Mouse (Mus musculus): Measurements from ENCODE around the gene Skor1. TPM values are rescaled to one million over a fixed set of nuclear protein-coding genes. Genes with fewer than 3 reads are reported as not detected.

The Skor1 gene
- total RNA-seq, 2 experiments from 2014 or later, result 0.10 to 0.56 TPM

GRCm38 (mm10) chr9:63136756-63137614 is 11.8 kb downstream of the Skor1 start:
- DNase-seq, result no peak
- intact Hi-C loops (cut with DNase I), result loop anchor here (5.0 to 10.0 kb wide), 4 partner anchors 328 to 852 kb away; partner anchors contain the start of genes Aagab, Iqch and Spesp1

GRCm38 (mm10) chr9:63136241-63136640 is 12.5 kb downstream of the Skor1 start:
- no peak for DNase-seq
- intact Hi-C loops (cut with DNase I), result loop anchor here (5.0 to 10.0 kb wide), 4 partner anchors 329 to 851 kb away; partner anchors contain the start of genes Aagab, Iqch and Spesp1

GRCm38 (mm10) chr9:63135801-63136200 is 13.0 kb downstream of the Skor1 start:
- no peak for DNase-seq
- intact Hi-C loops (cut with DNase I), result loop anchor here (5.0 to 10.0 kb wide), 4 partner anchors 329 to 851 kb away; partner anchors contain the start of genes Aagab, Iqch and Spesp1

GRCm38 (mm10) chr9:63135356-63135755 is 13.4 kb downstream of the Skor1 start:
- intact Hi-C loops (cut with DNase I), result loop anchor here (5.0 to 10.0 kb wide), 4 partner anchors 329 to 851 kb away; partner anchors contain the start of genes Aagab, Iqch and Spesp1
- no peak for DNase-seq

GRCm38 (mm10) chr9:63133659-63134058 is 15.1 kb downstream of the Skor1 start:
- intact Hi-C loops (cut with DNase I), result loop anchor here (10.0 kb wide), 3 partner anchors 331 to 849 kb away; partner anchors contain the start of genes Aagab, Iqch and Spesp1
- DNase-seq, result no peak

GRCm38 (mm10) chr9:63132673-63133601 is 15.8 kb downstream of the Skor1 start:
- DNase-seq, result peak; percentile 93
- intact Hi-C loops (cut with DNase I), result loop anchor here (10.0 kb wide), 3 partner anchors 332 to 848 kb away; partner anchors contain the start of genes Aagab, Iqch and Spesp1

GRCm38 (mm10) chr9:63131957-63132602 is 16.7 kb downstream of the Skor1 start:
- DNase-seq, result no peak
- intact Hi-C loops (cut with DNase I), result loop anchor here (10.0 kb wide), 3 partner anchors 333 to 847 kb away; partner anchors contain the start of genes Aagab, Iqch and Spesp1

- intact Hi-C loops (cut with DNase I), result loop anchor here (5.0 to 10.0 kb wide), 5 partner anchors 282 to 845 kb away; partner anchors contain the start of genes Aagab, Iqch and Spesp1
- no peak for DNase-seq
These were observed 19.1 kb downstream of the Skor1 start for GRCm38 (mm10) chr9:63129641-63130041.

- intact Hi-C loops (cut with DNase I), result loop anchor here (5.0 kb wide), 1 partner anchor 142 kb away; no protein-coding TSS in a partner anchor
These were observed 24.2 kb downstream of the Skor1 start for GRCm38 (mm10) chr9:63124512-63124911.

GRCm38 (mm10) chr9:63123451-63124438 is 25.0 kb downstream of the Skor1 start:
- peak; percentile 89 for DNase-seq
- intact Hi-C loops (cut with DNase I), result loop anchor here (5.0 kb wide), 1 partner anchor 141 kb away; no protein-coding TSS in a partner anchor

More at GRCm38 (mm10) chr9:63124512-63124911, 24.2 kb downstream of the Skor1 start:
- no peak for DNase-seq

GRCm38 (mm10) chr9:63122161-63122833 is 26.5 kb downstream of the Skor1 start:
- intact Hi-C loops (cut with DNase I), result loop anchor here (5.0 kb wide), 1 partner anchor 140 kb away; no protein-coding TSS in a partner anchor
- no peak for DNase-seq

- no peak for DNase-seq
- intact Hi-C loops (cut with DNase I), result no loop called here
These were observed 30.4 kb downstream of the Skor1 start for GRCm38 (mm10) chr9:63118385-63118784.

GRCm38 (mm10) chr9:63112514-63112913 is 36.2 kb downstream of the Skor1 start:
- intact Hi-C loops (cut with DNase I), result no loop called here

GRCm38 (mm10) chr9:63109782-63110087 is 39.0 kb downstream of the Skor1 start:
- no peak for DNase-seq
- intact Hi-C loops (cut with DNase I), result no loop called here

More at GRCm38 (mm10) chr9:63112514-63112913, 36.2 kb downstream of the Skor1 start:
- no peak for DNase-seq

- intact Hi-C loops (cut with DNase I), result no loop called here
- peak; percentile 93 for DNase-seq
These were observed 39.6 kb downstream of the Skor1 start for GRCm38 (mm10) chr9:63109020-63109781.

- intact Hi-C loops (cut with DNase I), result no loop called here
- peak; percentile 38 for DNase-seq
These were observed 40.2 kb downstream of the Skor1 start for GRCm38 (mm10) chr9:63108580-63108979.

GRCm38 (mm10) chr9:63100660-63101059 is 48.1 kb downstream of the Skor1 start:
- DNase-seq, result no peak
- intact Hi-C loops (cut with DNase I), result no loop called here

All from left cerebral cortex, postnatal 4 days (tissue).